In genomic region chr6:113427397-113427796, GRCm38 (mm10) we compare ENCODE assay signal across 8 mouse cellular contexts. TPM values are rescaled to one million over a fixed set of nuclear protein-coding genes. Genes with fewer than 3 reads are reported as not detected.
A peak's percentile ranks its signal among the peaks of the same experiment; 100 is the strongest.
DNase-seq lines count a peak whose midpoint lies in the region; ATAC-seq and TF ChIP-seq lines count a peak whose summit lies in the region.

No protein-coding gene starts in this region.

- no peaks in the 10 kb centered on the region for H3K9me3 ChIP-seq in midbrain, embryonic 14.5 days (ENCODE audit: control insufficient read depth, low read length)
- no peaks in the 10 kb centered on the region for H3K9me3 ChIP-seq in midbrain, embryonic 16.5 days (replicated peaks; ENCODE audit: control insufficient read depth, low read length, poor library complexity, severe bottlenecking)

- H3K4me3 ChIP-seq in midbrain, embryonic 14.5 days (replicated peaks; ENCODE audit: low read depth, low read length), result no peak overlapping the region
- H3K4me3 ChIP-seq in midbrain, embryonic 16.5 days (ENCODE audit: low read depth, low read length), result no peak overlapping the region
- H3K4me3 ChIP-seq in embryonic fibroblast, embryonic 13.5 days (ENCODE audit: insufficient read depth, low read length), result no peak overlapping the region

- H3K4me1 ChIP-seq in midbrain, embryonic 14.5 days (ENCODE audit: control insufficient read depth, insufficient read depth, low read length), result no peaks in the 10 kb centered on the region
- H3K4me1 ChIP-seq in midbrain, embryonic 16.5 days (ENCODE audit: control insufficient read depth, insufficient read depth, low read length), result no peaks in the 10 kb centered on the region
- H3K4me1 ChIP-seq in embryonic fibroblast, embryonic 13.5 days (ENCODE audit: control insufficient read depth, insufficient read depth, low read length), result no peaks in the 10 kb centered on the region

- H3K27ac ChIP-seq in midbrain, embryonic 14.5 days (replicated peaks; ENCODE audit: low read depth, low read length), result no peak overlapping the region
- no peak overlapping the region for H3K27ac ChIP-seq in midbrain, embryonic 16.5 days (ENCODE audit: low read length)
- no peak overlapping the region for H3K27ac ChIP-seq in embryonic fibroblast, embryonic 13.5 days (ENCODE audit: insufficient read depth, low read length)

- no peaks in the 10 kb centered on the region for H3K36me3 ChIP-seq in midbrain, embryonic 14.5 days (ENCODE audit: control insufficient read depth, insufficient read depth, low read length)
- H3K36me3 ChIP-seq in midbrain, embryonic 16.5 days (ENCODE audit: control insufficient read depth, insufficient read depth, low read length), result no peaks in the 10 kb centered on the region

- peak; percentile 42; the same call in 1 of the 2 replicates for TF ChIP-seq CTCF in embryonic fibroblast, embryonic 13.5 days (IDR thresholded peaks at IDR 0.05; ENCODE audit: borderline replicate concordance, insufficient read depth, low read length)

- DNase-seq in cerebellum, postnatal 10 days, result peak; percentile 70 to 82
- no peak for DNase-seq in cerebellum, adult 18-20 months
- DNase-seq in midbrain, embryonic 14.5 days, result peak; percentile 23
- no peak for DNase-seq in cerebellum, adult 8-10 months
- no peak for DNase-seq in urinary bladder, postnatal 25 days (ENCODE audit: low spot score)

- no peak overlapping the region for H3K9ac ChIP-seq in midbrain, embryonic 14.5 days (replicated peaks; ENCODE audit: low read length)
- no peak overlapping the region for H3K9ac ChIP-seq in midbrain, embryonic 16.5 days (ENCODE audit: low read depth, low read length)

- no peaks in the 10 kb centered on the region for H3K27me3 ChIP-seq in midbrain, embryonic 14.5 days (ENCODE audit: control insufficient read depth, insufficient read depth, low read length)
- no peaks in the 10 kb centered on the region for H3K27me3 ChIP-seq in midbrain, embryonic 16.5 days (ENCODE audit: control insufficient read depth, insufficient read depth, low read depth, low read length)

- TF ChIP-seq POLR2A in embryonic fibroblast, embryonic 13.5 days (IDR thresholded peaks at IDR 0.05; ENCODE audit: low read depth, low read length), result no peak

- no peak overlapping the region for H3K4me2 ChIP-seq in midbrain, embryonic 14.5 days (ENCODE audit: low read length)
- no peak overlapping the region for H3K4me2 ChIP-seq in midbrain, embryonic 16.5 days (ENCODE audit: low read length)

- 65% methylated on average over 3 of the region's 3 CpGs for WGBS in midbrain, embryonic 14.5 days
- 62% methylated on average over 3 of the region's 3 CpGs for WGBS in midbrain, embryonic 16.5 days

- no peak for ATAC-seq in midbrain, embryonic 14.5 days (ENCODE audit: low FRiP score, low TSS enrichment)
- ATAC-seq in midbrain, embryonic 16.5 days, result no peak
- peak; percentile 79 for ATAC-seq in megakaryocyte-erythroid progenitor cell, adult 5-6 weeks (replicated peaks; ENCODE audit: low FRiP score, low TSS enrichment, poor library complexity, severe bottlenecking)

RNA-seq across cellular contexts. Expression of gene Cidec, which starts 8.2 kb away (rescaled TPM):
- polyA plus RNA-seq in midbrain, embryonic 14.5 days (2014; fragmentation: Nextera tagmentation; extraction: Ambion mirVana), result not detected in 2 replicates
- polyA plus RNA-seq in midbrain, embryonic 16.5 days (2015; fragmentation: Nextera tagmentation; extraction: Ambion mirVana), result not detected in 2 replicates
- polyA plus RNA-seq in embryonic fibroblast, embryonic 13.5 days (2011; ENCODE audit: insufficient read length, low read depth, missing spikeins), result not detected in 2 replicates
- total RNA-seq in megakaryocyte-erythroid progenitor cell, adult 5-6 weeks (2014; fragmentation: Nextera tagmentation), result not detected in 2 replicates
- not detected in 2 replicates for total RNA-seq in megakaryocyte-erythroid progenitor cell, adult 5-6 weeks (2017)

RNA-seq across cellular contexts. Expression of gene Rpusd3, which starts 8.3 kb away (rescaled TPM):
- 20.7 and 24.6 TPM in 2 replicates for polyA plus RNA-seq in midbrain, embryonic 14.5 days (2014; fragmentation: Nextera tagmentation; extraction: Ambion mirVana)
- 15.5 and 20.3 TPM in 2 replicates for polyA plus RNA-seq in midbrain, embryonic 16.5 days (2015; fragmentation: Nextera tagmentation; extraction: Ambion mirVana)
- 7.7 and 8.0 TPM in 2 replicates for polyA plus RNA-seq in embryonic fibroblast, embryonic 13.5 days (2011; ENCODE audit: insufficient read length, low read depth, missing spikeins)
- 13.5 and 14.5 TPM in 2 replicates for total RNA-seq in megakaryocyte-erythroid progenitor cell, adult 5-6 weeks (2014; fragmentation: Nextera tagmentation)
- 16.8 and 25.1 TPM in 2 replicates for total RNA-seq in megakaryocyte-erythroid progenitor cell, adult 5-6 weeks (2017)

RNA-seq across cellular contexts. Expression of gene Jagn1, which starts 15.0 kb away (rescaled TPM):
- polyA plus RNA-seq in midbrain, embryonic 14.5 days (2014; fragmentation: Nextera tagmentation; extraction: Ambion mirVana), result 86.1 and 96.9 TPM in 2 replicates
- polyA plus RNA-seq in midbrain, embryonic 16.5 days (2015; fragmentation: Nextera tagmentation; extraction: Ambion mirVana), result 96.5 and 96.6 TPM in 2 replicates
- 48.6 and 48.9 TPM in 2 replicates for polyA plus RNA-seq in embryonic fibroblast, embryonic 13.5 days (2011; ENCODE audit: insufficient read length, low read depth, missing spikeins)
- total RNA-seq in megakaryocyte-erythroid progenitor cell, adult 5-6 weeks (2014; fragmentation: Nextera tagmentation), result 44.8 and 53.4 TPM in 2 replicates
- total RNA-seq in megakaryocyte-erythroid progenitor cell, adult 5-6 weeks (2017), result 29.4 and 50.3 TPM in 2 replicates

RNA-seq across cellular contexts. Expression of gene Il17re, which starts 30.9 kb away (rescaled TPM):
- polyA plus RNA-seq in midbrain, embryonic 14.5 days (2014; fragmentation: Nextera tagmentation; extraction: Ambion mirVana), result 0.09 TPM in 1 of 2 replicates, not detected in the other
- polyA plus RNA-seq in midbrain, embryonic 16.5 days (2015; fragmentation: Nextera tagmentation; extraction: Ambion mirVana), result 0.16 TPM in 1 of 2 replicates, not detected in the other
- polyA plus RNA-seq in embryonic fibroblast, embryonic 13.5 days (2011; ENCODE audit: insufficient read length, low read depth, missing spikeins), result not detected in 2 replicates
- total RNA-seq in megakaryocyte-erythroid progenitor cell, adult 5-6 weeks (2014; fragmentation: Nextera tagmentation), result 0.45 TPM in 1 of 2 replicates, not detected in the other
- total RNA-seq in megakaryocyte-erythroid progenitor cell, adult 5-6 weeks (2017), result not detected in 2 replicates

RNA-seq across cellular contexts. Expression of gene Ttll3, which starts 38.3 kb away (rescaled TPM):
- polyA plus RNA-seq in midbrain, embryonic 14.5 days (2014; fragmentation: Nextera tagmentation; extraction: Ambion mirVana), result 7.3 and 7.8 TPM in 2 replicates
- 13.2 and 15.8 TPM in 2 replicates for polyA plus RNA-seq in midbrain, embryonic 16.5 days (2015; fragmentation: Nextera tagmentation; extraction: Ambion mirVana)
- 6.6 and 7.7 TPM in 2 replicates for polyA plus RNA-seq in embryonic fibroblast, embryonic 13.5 days (2011; ENCODE audit: insufficient read length, low read depth, missing spikeins)
- 2.1 and 7.9 TPM in 2 replicates for total RNA-seq in megakaryocyte-erythroid progenitor cell, adult 5-6 weeks (2014; fragmentation: Nextera tagmentation)
- 0.50 and 0.80 TPM in 2 replicates for total RNA-seq in megakaryocyte-erythroid progenitor cell, adult 5-6 weeks (2017)

Comparison
In these comparisons a context has a peak if more than half of its experiments do, and no peak if none do; other contexts are left out.
1. DNase-seq: peak in cerebellum, postnatal 10 days (2 of 2) and midbrain, embryonic 14.5 days (single experiment); none in cerebellum, adult 18-20 months (0 of 2), cerebellum, adult 8-10 months (single experiment) and urinary bladder, postnatal 25 days (single experiment).